In the genomic region with DNA sequence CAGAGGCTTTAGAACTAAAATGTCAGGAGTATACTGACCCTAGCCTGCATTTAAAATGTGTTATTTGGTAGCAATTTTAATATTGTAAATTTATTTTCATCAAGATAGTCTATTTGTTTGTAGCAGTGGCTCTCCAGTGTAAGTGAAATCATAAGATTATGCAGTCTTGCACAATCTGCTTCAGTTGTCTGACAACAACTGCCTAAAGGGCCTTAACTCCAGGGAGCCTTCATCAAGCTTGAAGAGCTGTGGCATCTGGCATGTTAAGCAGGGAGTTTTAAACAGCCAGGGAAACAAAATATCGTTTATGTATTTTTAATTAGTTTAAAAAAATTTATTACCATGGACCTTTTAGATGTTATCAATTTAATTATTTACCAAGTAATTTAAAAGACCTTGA, we compare ENCODE assay signal across 19 mouse cellular contexts.
"Had no signal": no experiment of that assay in that cellular context is flagged by ENCODE, and none has a peak within 500 bp of the region (broad histone marks: within the 10 kb centered on the region; RNA-seq: fewer than 3 reads in every experiment).

No protein-coding gene starts in this region.

- H3K4me3 ChIP-seq: left cerebral cortex, adult 2 months; midbrain, embryonic 12.5 days; myocyte; neural tube, embryonic 13.5 days; stomach, embryonic 15.5 days had no signal

- H3K4me1 ChIP-seq: midbrain, embryonic 12.5 days; neural tube, embryonic 13.5 days; stomach, embryonic 15.5 days had no signal

- H3K27me3 ChIP-seq: midbrain, embryonic 12.5 days; neural tube, embryonic 13.5 days; stomach, embryonic 15.5 days had no signal

- H3K9ac ChIP-seq: liver, embryonic 14.5 days; liver, postnatal 0 days; lung, embryonic 14.5 days; midbrain, embryonic 12.5 days; neural tube, embryonic 13.5 days; stomach, embryonic 15.5 days had no signal

- H3K36me3 ChIP-seq: midbrain, embryonic 12.5 days; neural tube, embryonic 13.5 days; stomach, embryonic 15.5 days had no signal

- ATAC-seq: intestine, embryonic 16.5 days; liver, postnatal 0 days; lung, postnatal 0 days had no signal

- H3K4me2 ChIP-seq: lung, embryonic 14.5 days; midbrain, embryonic 12.5 days; neural tube, embryonic 13.5 days; stomach, embryonic 15.5 days had no signal

- H3K9me3 ChIP-seq: midbrain, embryonic 12.5 days; neural tube, embryonic 13.5 days; stomach, embryonic 15.5 days had no signal

- H3K27ac ChIP-seq: left cerebral cortex, adult 2 months; liver, embryonic 14.5 days; macrophage; midbrain, embryonic 12.5 days; neural tube, embryonic 13.5 days; stomach, embryonic 15.5 days had no signal

- DNase-seq: kidney, adult 18-20 months; kidney, adult 9 months; kidney, postnatal 36 days; layer of hippocampus, postnatal 36 days; liver, postnatal 0 days; lung, embryonic 14.5 days; right cerebral cortex, adult 18-20 months; right cerebral cortex, postnatal 14 days; spleen, adult 18-20 months; thymus, postnatal 25 days had no signal
